Mouse (Mus musculus) lung, embryonic 14.5 days (tissue): ENCODE measurements around the gene Hnrnpm. TPM values are rescaled to one million over a fixed set of nuclear protein-coding genes. Genes with fewer than 3 reads are reported as not detected.

Source experiments
- ATAC-seq: fragments of 200-750 bp; cut with Nextera tagmentation; 2 replicates; pipeline ENCODE4 v1.8.0; 2017; ENCODE audit warnings: mild to moderate bottlenecking, moderate TSS enrichment, moderate library complexity; ENCODE audit not compliant: insufficient read depth
- DNase-seq: peaks from one replicate; pipeline ENCODE4 v3.0.0-alpha.2; 2015
- H3K27ac ChIP-seq: fragments of 300-500 bp; sonication (generic); 2 replicates; pipeline ENCODE4 v1.5.1; 2014; ENCODE audit warnings: low read depth, mild to moderate bottlenecking, moderate library complexity
- H3K27me3 ChIP-seq: fragments of 300-500 bp; sonication (generic); 2 replicates; pipeline ENCODE4 v1.6.1; 2014; ENCODE audit warnings: low read length, control low read depth; ENCODE audit not compliant: insufficient read depth
- H3K36me3 ChIP-seq: fragments of 300-500 bp; sonication (generic); 2 replicates; pipeline ENCODE4 v1.6.1; 2014; ENCODE audit warnings: control low read depth; ENCODE audit not compliant: insufficient read depth
- H3K4me1 ChIP-seq: fragments of 300-500 bp; sonication (generic); 2 replicates; pipeline ENCODE4 v1.6.1; 2014; ENCODE audit warnings: antibody characterized with exemption, control low read depth; ENCODE audit not compliant: insufficient read depth
- H3K4me2 ChIP-seq: fragments of 300-500 bp; sonication (generic); 2 replicates; pipeline ENCODE4 v1.6.1; 2014; ENCODE audit warnings: mild to moderate bottlenecking
- H3K4me3 ChIP-seq: fragments of 300-500 bp; sonication (generic); 2 replicates; pipeline ENCODE4 v1.5.1; 2014; ENCODE audit warnings: low read depth, low read length
- H3K9ac ChIP-seq: fragments of 300-500 bp; sonication (generic); 2 replicates; pipeline ENCODE4 v1.6.1; 2014
- H3K9me3 ChIP-seq: fragments of 300-500 bp; sonication (generic); 2 replicates; pipeline ENCODE4 v1.6.1; 2016; ENCODE audit warnings: low read depth, low read length, control low read depth
- CTCF ChIP-seq: IDR thresholded peaks from 2 replicates; pipeline ENCODE4 v1.5.1; 2016; ENCODE audit warnings: antibody characterized with exemption, low read depth
- WGBS: fragments of 180-500 bp; shearing (Covaris S2); extraction: QIAGEN DNeasy Blood & Tissue Kit; methylation state at CpG from one replicate; pipeline ENCODE4 v1.1.7; 2014; 5-methylcytosine and 5-hydroxymethylcytosine counted together
- polyA plus RNA-seq: library from polyadenylated mRNA; unstranded; fragments of >200 nt; fragmentation: Nextera tagmentation; extraction: Ambion mirVana; gene quantifications from 2 replicates; pipeline ENCODE4 v1.2.1, GENCODE M21; 2014

The Hnrnpm gene
- polyA plus RNA-seq, 1 experiment from 2014 or later = 407 TPM

GRCm38 (mm10) chr17:33637516-33638276, 49.0 kb downstream of the Hnrnpm start, which contains the start of gene Pram1:
Gene Pram1 (plus strand): TSS chr17:33638056.
- no peak within 1 kb of the TSS for H3K4me2 ChIP-seq
- ATAC-seq = no peak
- no peak within 1 kb of the TSS for H3K4me3 ChIP-seq
- no peaks in the 10 kb centered on the region for H3K4me1 ChIP-seq
- peaks cover 10% of the 10 kb centered on the region; the same call in 1 of the 2 replicates for H3K36me3 ChIP-seq
- no peaks in the 10 kb centered on the region for H3K27me3 ChIP-seq
- no peak within 1 kb of the TSS for H3K9ac ChIP-seq
- no peak for DNase-seq
- H3K27ac ChIP-seq = no peak within 1 kb of the TSS
- 75% methylated on average over 4 of the region's 4 CpGs for WGBS
- TF ChIP-seq CTCF = no peak
- H3K9me3 ChIP-seq = no peaks in the 10 kb centered on the region

- Histone ChIP-seq H3K27ac (no peak overlapping the region), H3K36me3 (peaks cover 9% of the 10 kb centered on the region), H3K4me3 (no peak overlapping the region), H3K27me3 (no peaks in the 10 kb centered on the region), H3K9me3 (no peaks in the 10 kb centered on the region), H3K4me1 (no peaks in the 10 kb centered on the region), H3K4me2 (no peak overlapping the region), H3K9ac (no peak overlapping the region)
- ATAC-seq (peak; percentile 53; the same call in 1 of the 2 replicates), DNase-seq (peak; percentile 44)
- no peak for TF ChIP-seq CTCF
- 78% methylated on average over 2 of the region's 2 CpGs for WGBS
Observed at GRCm38 (mm10) chr17:33637038-33637437, 49.6 kb downstream of the Hnrnpm start.

- WGBS = 84% methylated on average over 5 of the region's 5 CpGs
- Histone ChIP-seq H3K9ac (no peak overlapping the region), H3K9me3 (no peaks in the 10 kb centered on the region), H3K4me2 (no peak overlapping the region), H3K27ac (no peak overlapping the region), H3K4me1 (peaks cover 12% of the 10 kb centered on the region), H3K4me3 (no peak overlapping the region), H3K36me3 (peaks cover 19% of the 10 kb centered on the region), H3K27me3 (no peaks in the 10 kb centered on the region)
- DNase-seq = no peak
- no peak for TF ChIP-seq CTCF
- ATAC-seq = no peak
Observed at GRCm38 (mm10) chr17:33631796-33632195, 54.9 kb downstream of the Hnrnpm start.

GRCm38 (mm10) chr17:33631236-33631635, 55.4 kb downstream of the Hnrnpm start:
- ATAC-seq (no peak), DNase-seq (no peak)
- Histone ChIP-seq H3K4me1 (peaks cover 12% of the 10 kb centered on the region), H3K27ac (no peak overlapping the region), H3K36me3 (peaks cover 19% of the 10 kb centered on the region), H3K27me3 (no peaks in the 10 kb centered on the region), H3K9ac (no peak overlapping the region), H3K4me3 (no peak overlapping the region), H3K9me3 (no peaks in the 10 kb centered on the region), H3K4me2 (no peak overlapping the region)
- 86% methylated on average over 9 of the region's 9 CpGs for WGBS
- no peak for TF ChIP-seq CTCF

GRCm38 (mm10) chr17:33630171-33630895, 56.3 kb downstream of the Hnrnpm start:
- no peak for ATAC-seq
- 70% methylated on average over 13 of the region's 13 CpGs for WGBS
- H3K4me3 ChIP-seq = no peak overlapping the region

GRCm38 (mm10) chr17:33629487-33630125, 57.1 kb downstream of the Hnrnpm start:
- 57% methylated on average over 12 of the region's 12 CpGs for WGBS
- ATAC-seq = peak; percentile 6; the same call in 1 of the 2 replicates
- no peaks in the 10 kb centered on the region for H3K9me3 ChIP-seq
- H3K4me3 ChIP-seq = peak overlapping the region; percentile 65
- peaks cover 19% of the 10 kb centered on the region for H3K36me3 ChIP-seq
- H3K9ac ChIP-seq = peak overlapping the region; percentile 79
- H3K27me3 ChIP-seq = no peaks in the 10 kb centered on the region
- H3K4me2 ChIP-seq = peak overlapping the region; percentile 85
- peak overlapping the region; percentile 98 for H3K27ac ChIP-seq
- H3K4me1 ChIP-seq = peaks cover 12% of the 10 kb centered on the region
- no peak for TF ChIP-seq CTCF
- no peak for DNase-seq

More at GRCm38 (mm10) chr17:33630171-33630895, 56.3 kb downstream of the Hnrnpm start:
- Histone ChIP-seq H3K9ac (peak overlapping the region; percentile 11; the same call in 1 of the 2 replicates), H3K9me3 (no peaks in the 10 kb centered on the region), H3K27me3 (no peaks in the 10 kb centered on the region), H3K4me2 (peak overlapping the region; percentile 85), H3K36me3 (peaks cover 19% of the 10 kb centered on the region), H3K4me1 (peaks cover 12% of the 10 kb centered on the region), H3K27ac (no peak overlapping the region)
- TF ChIP-seq CTCF = no peak
- peak; percentile 34 for DNase-seq
